In genomic region chr5:9100207-9100848, GRCm38 (mm10) we compare ENCODE assay signal across 8 mouse cellular contexts. TPM values are rescaled to one million over a fixed set of nuclear protein-coding genes. Genes with fewer than 3 reads are reported as not detected.
A peak's percentile ranks its signal among the peaks of the same experiment; 100 is the strongest.
DNase-seq lines count a peak whose midpoint lies in the region; ATAC-seq lines count a peak whose summit lies in the region.

TSS of gene Tmem243 (plus strand) at chr5:9100668.

- peaks cover 17% of the 10 kb centered on the region for H3K27me3 ChIP-seq in heart, embryonic 14.5 days (ENCODE audit: control insufficient read depth, insufficient read depth, low read length)
- H3K27me3 ChIP-seq in liver, embryonic 13.5 days = peaks cover 46% of the 10 kb centered on the region
- H3K27me3 ChIP-seq in stomach, embryonic 16.5 days (ENCODE audit: control insufficient read depth, insufficient read depth, low read length) = no peaks in the 10 kb centered on the region

- peak within 1 kb of the TSS; percentile 85 to 91 for H3K4me3 ChIP-seq in heart, embryonic 14.5 days (ENCODE audit: control insufficient read depth in 1 of 2, insufficient read depth in 1 of 2, low read depth in 1 of 2, low read length in 2 of 2)
- peak within 1 kb of the TSS; percentile 79 for H3K4me3 ChIP-seq in liver, embryonic 13.5 days (replicated peaks)
- H3K4me3 ChIP-seq in stomach, embryonic 16.5 days (replicated peaks; ENCODE audit: low read length) = peak within 1 kb of the TSS; percentile 87

- H3K36me3 ChIP-seq in heart, embryonic 14.5 days (ENCODE audit: control insufficient read depth, insufficient read depth, low read length) = no peaks in the 10 kb centered on the region
- H3K36me3 ChIP-seq in liver, embryonic 13.5 days = no peaks in the 10 kb centered on the region
- H3K36me3 ChIP-seq in stomach, embryonic 16.5 days (ENCODE audit: control insufficient read depth, insufficient read depth, low read length) = no peaks in the 10 kb centered on the region

- under 1% methylated on average over 57 of the region's 59 CpGs for WGBS in heart, embryonic 14.5 days
- WGBS in liver, embryonic 13.5 days (ENCODE audit: insufficient replicate concordance) = 1% methylated on average over 59 of the region's 59 CpGs
- WGBS in stomach, embryonic 16.5 days = under 1% methylated on average over 59 of the region's 59 CpGs

- peak within 1 kb of the TSS; percentile 89 for H3K4me2 ChIP-seq in heart, embryonic 14.5 days (ENCODE audit: low read length)
- H3K4me2 ChIP-seq in liver, embryonic 13.5 days = peak within 1 kb of the TSS; percentile 83
- peak within 1 kb of the TSS; percentile 93 for H3K4me2 ChIP-seq in stomach, embryonic 16.5 days (ENCODE audit: low read depth, low read length)

- peaks cover 7% of the 10 kb centered on the region; the same call in 1 of the 2 replicates for H3K9me3 ChIP-seq in heart, embryonic 14.5 days (ENCODE audit: control insufficient read depth, low read length)
- H3K9me3 ChIP-seq in liver, embryonic 13.5 days (replicated peaks) = peaks cover 6% of the 10 kb centered on the region; the same call in 1 of the 2 replicates
- H3K9me3 ChIP-seq in stomach, embryonic 16.5 days (replicated peaks; ENCODE audit: control insufficient read depth, low read length) = no peaks in the 10 kb centered on the region

- DNase-seq in CD4-positive helper T cell, adult 2 months (ENCODE audit: low read depth, low spot score) = peak; percentile 89
- DNase-seq in brain, embryonic 18.5 days (ENCODE audit: low read depth, low spot score) = peak; percentile 50
- peak; percentile 14 for DNase-seq in fibroblast of lung, adult 2 months (ENCODE audit: low read depth)
- peak; percentile 95 for DNase-seq in kidney, postnatal 14 days
- peak; percentile 60 for DNase-seq in liver, embryonic 13.5 days
- DNase-seq in neural tube, embryonic 10.5 days (ENCODE audit: extremely low spot score, low spot score) = peak; percentile 94

- ATAC-seq in heart, embryonic 14.5 days (ENCODE audit: insufficient number of reproducible peaks, insufficient read depth, low FRiP score, low read depth) = peak; percentile 94
- ATAC-seq in liver, embryonic 13.5 days (ENCODE audit: low read depth) = peak; percentile 90
- ATAC-seq in stomach, embryonic 16.5 days (ENCODE audit: insufficient read depth, low FRiP score) = peak; percentile 94

- H3K27ac ChIP-seq in heart, embryonic 14.5 days (replicated peaks in 1 of 2; ENCODE audit: control insufficient read depth in 1 of 2, insufficient read depth in 1 of 2, low read depth in 2 of 2, low read length in 2 of 2) = no peak within 1 kb of the TSS
- H3K27ac ChIP-seq in liver, embryonic 13.5 days = no peak within 1 kb of the TSS; the same call in 1 of the 2 replicates
- no peak within 1 kb of the TSS; the same call in 1 of the 2 replicates for H3K27ac ChIP-seq in stomach, embryonic 16.5 days (ENCODE audit: low read length)

- peak within 1 kb of the TSS; percentile 84 for H3K9ac ChIP-seq in heart, embryonic 14.5 days (ENCODE audit: low read length)
- peak within 1 kb of the TSS; percentile 75 for H3K9ac ChIP-seq in liver, embryonic 13.5 days
- H3K9ac ChIP-seq in stomach, embryonic 16.5 days (ENCODE audit: low read length) = peak within 1 kb of the TSS; percentile 86

- H3K4me1 ChIP-seq in heart, embryonic 14.5 days (ENCODE audit: control insufficient read depth in 2 of 2, insufficient read depth in 2 of 2, low read length in 2 of 2) = peaks cover 0 to 5% of the 10 kb centered on the region in 2 experiments; a peak in 2 of 4 replicates
- peaks cover 13% of the 10 kb centered on the region for H3K4me1 ChIP-seq in liver, embryonic 13.5 days (replicated peaks)
- 0 out of 2 replicates have a peak, but pooled peaks cover 3% of the 10 kb centered on the region for H3K4me1 ChIP-seq in stomach, embryonic 16.5 days (ENCODE audit: control insufficient read depth, insufficient read depth, low read length)

RNA-seq across cellular contexts. Expression of gene Tmem243, which starts in this region (rescaled TPM):
- polyA plus RNA-seq in heart, embryonic 14.5 days (2014; fragmentation: Nextera tagmentation; extraction: Ambion mirVana) = 12.8 and 13.1 TPM in 2 replicates
- polyA plus RNA-seq in liver, embryonic 13.5 days (2015; fragmentation: Nextera tagmentation; extraction: Ambion mirVana) = 9.8 and 10.3 TPM in 2 replicates
- 6.9 and 7.9 TPM in 2 replicates for polyA plus RNA-seq in stomach, embryonic 16.5 days (2015; fragmentation: Nextera tagmentation; extraction: Ambion mirVana)

Comparison
In these comparisons a context has a peak if more than half of its experiments do, and no peak if none do; other contexts are left out.
1. DNase-seq: peak in every context shown above with its lines; median percentile 95 in kidney, postnatal 14 days; 94 in neural tube, embryonic 10.5 days; 89 in CD4-positive helper T cell, adult 2 months; 60 in liver, embryonic 13.5 days; 50 in brain, embryonic 18.5 days; 14 in fibroblast of lung, adult 2 months.